Mouse (Mus musculus) stomach, postnatal 0 days (tissue): ENCODE data around the gene Olfr1324. TPM values are rescaled to one million over a fixed set of nuclear protein-coding genes. Genes with fewer than 3 reads are reported as not detected.
"Not testable (repeated sequence)": the region's sequence is repeated elsewhere in the genome, so short reads cannot be mapped to it uniquely, and the experiment has no call there.

Experiments used
- ATAC-seq: fragments of 200-750 bp; cut with Nextera tagmentation; 2 replicates; pipeline ENCODE4 v1.8.0; 2017; ENCODE audit not compliant: low FRiP score, low TSS enrichment
- DNase-seq: peaks from one replicate; pipeline ENCODE4 v3.0.0-alpha.2; 2016; ENCODE audit warnings: low spot score
- H3K27ac ChIP-seq: fragments of 300-500 bp; sonication (generic); replicated peaks from 2 replicates; pipeline ENCODE4 v1.5.1; 2014; ENCODE audit warnings: mild to moderate bottlenecking, control low read depth
- H3K27me3 ChIP-seq: fragments of 300-500 bp; sonication (generic); 2 replicates; pipeline ENCODE4 v1.6.1; 2014; ENCODE audit warnings: low read length; ENCODE audit not compliant: control insufficient read depth, insufficient read depth
- H3K36me3 ChIP-seq: fragments of 300-500 bp; sonication (generic); 2 replicates; pipeline ENCODE4 v1.6.1; 2014; ENCODE audit warnings: low read length, mixed read lengths; ENCODE audit not compliant: control insufficient read depth, insufficient read depth
- H3K4me1 ChIP-seq: fragments of 300-500 bp; sonication (generic); replicated peaks from 2 replicates; pipeline ENCODE4 v1.6.1; 2014; ENCODE audit warnings: antibody characterized with exemption; ENCODE audit not compliant: control insufficient read depth, insufficient read depth
- H3K4me2 ChIP-seq: fragments of 300-500 bp; sonication (generic); replicated peaks from 2 replicates; pipeline ENCODE4 v1.6.1; 2014; ENCODE audit warnings: low read depth, mild to moderate bottlenecking, control low read depth, moderate library complexity
- H3K4me3 ChIP-seq: fragments of 300-500 bp; sonication (generic); 2 replicates; pipeline ENCODE4 v1.5.1; 2014; ENCODE audit warnings: low read depth, low read length, control low read depth
- H3K9ac ChIP-seq: fragments of 300-500 bp; sonication (generic); 2 replicates; pipeline ENCODE4 v1.6.1; 2014; ENCODE audit warnings: mild to moderate bottlenecking, low read length, control low read depth, mixed read lengths
- H3K9me3 ChIP-seq: fragments of 300-500 bp; sonication (generic); 2 replicates; pipeline ENCODE4 v1.6.1; 2016; ENCODE audit warnings: low read length; ENCODE audit not compliant: control insufficient read depth
- CTCF ChIP-seq: IDR thresholded peaks from 2 replicates; pipeline ENCODE4 v1.5.1; 2016; ENCODE audit warnings: antibody characterized with exemption, low read depth, mild to moderate bottlenecking, moderate library complexity
- EP300 ChIP-seq: optimal IDR thresholded peaks from 2 replicates; pipeline ENCODE3; 2016; ENCODE audit warnings: antibody characterized with exemption
- WGBS: fragments of 180-500 bp; shearing (Covaris S2); extraction: QIAGEN DNeasy Blood & Tissue Kit; methylation state at CpG from one replicate; pipeline ENCODE4 v1.1.7; 2014; 5-methylcytosine and 5-hydroxymethylcytosine counted together
- polyA plus RNA-seq: library from polyadenylated mRNA; unstranded; fragments of >200 nt; fragmentation: Nextera tagmentation; extraction: Ambion mirVana; gene quantifications from 2 replicates; pipeline ENCODE4 v1.2.1, GENCODE M21; 2015

Gene Olfr1324
- polyA plus RNA-seq = not detected in 2 replicates

DNA sequence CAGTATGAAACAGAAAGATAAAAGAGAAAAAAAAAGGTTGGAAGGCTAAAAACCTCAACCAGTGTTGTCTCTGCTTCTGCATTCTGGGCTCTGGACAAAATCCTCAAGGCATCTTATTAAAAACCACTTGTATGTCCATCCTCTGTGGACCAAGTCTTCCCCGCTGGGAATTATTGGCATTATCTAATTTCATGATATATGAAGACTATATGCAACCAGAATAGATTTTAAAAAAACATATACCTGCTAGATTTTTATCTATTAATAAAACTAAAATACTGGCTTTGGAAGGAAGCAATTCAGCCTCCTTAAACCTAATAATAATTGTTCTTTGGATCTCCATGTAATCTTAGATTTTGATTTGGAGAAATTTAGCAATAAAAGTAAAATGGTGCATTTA lies at the start of gene Olfr1324:
Olfr1324 (minus strand) TSS at position 101 of the 400 bp plus-strand sequence.
- no peaks in the 10 kb centered on the region for H3K27me3 ChIP-seq
- H3K9ac ChIP-seq = no peak within 1 kb of the TSS
- H3K4me3 ChIP-seq = no peak within 1 kb of the TSS
- H3K4me2 ChIP-seq = no peak within 1 kb of the TSS
- TF ChIP-seq CTCF (no peak), EP300 (no peak)
- 91% methylated on average over 1 of the region's 1 CpGs for WGBS
- ATAC-seq = no peak
- no peak within 1 kb of the TSS for H3K27ac ChIP-seq
- no peak for DNase-seq
- no peaks in the 10 kb centered on the region for H3K4me1 ChIP-seq
- no peaks in the 10 kb centered on the region for H3K36me3 ChIP-seq
- no peaks in the 10 kb centered on the region for H3K9me3 ChIP-seq

DNA sequence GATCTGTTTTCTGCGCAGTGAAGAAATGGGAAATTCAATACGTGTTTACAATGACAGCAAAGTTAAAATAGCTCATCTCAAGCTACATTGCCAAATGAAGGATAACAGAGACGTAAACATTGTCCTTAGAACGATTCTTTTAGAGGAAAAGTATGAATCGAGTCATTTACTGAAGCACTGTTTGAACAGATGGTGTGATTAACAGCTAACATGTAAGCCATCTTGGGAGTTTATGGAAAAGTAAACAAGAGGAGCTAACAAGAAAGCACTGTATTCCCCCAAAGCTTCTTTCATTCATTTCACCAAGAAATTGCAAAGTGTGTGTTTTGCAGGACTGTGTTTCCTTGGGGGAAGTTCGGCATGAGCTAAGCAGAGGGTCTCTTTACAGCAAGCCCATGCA lies 42.0 kb upstream of the Olfr1324 start:
- H3K27ac ChIP-seq, H3K4me2 ChIP-seq, H3K4me3 ChIP-seq, H3K27me3 ChIP-seq, H3K9ac ChIP-seq, ATAC-seq, DNase-seq, H3K9me3 ChIP-seq, H3K36me3 ChIP-seq, H3K4me1 ChIP-seq: not testable (repeated sequence)
- WGBS = 58% methylated on average over 6 of the region's 6 CpGs

DNA sequence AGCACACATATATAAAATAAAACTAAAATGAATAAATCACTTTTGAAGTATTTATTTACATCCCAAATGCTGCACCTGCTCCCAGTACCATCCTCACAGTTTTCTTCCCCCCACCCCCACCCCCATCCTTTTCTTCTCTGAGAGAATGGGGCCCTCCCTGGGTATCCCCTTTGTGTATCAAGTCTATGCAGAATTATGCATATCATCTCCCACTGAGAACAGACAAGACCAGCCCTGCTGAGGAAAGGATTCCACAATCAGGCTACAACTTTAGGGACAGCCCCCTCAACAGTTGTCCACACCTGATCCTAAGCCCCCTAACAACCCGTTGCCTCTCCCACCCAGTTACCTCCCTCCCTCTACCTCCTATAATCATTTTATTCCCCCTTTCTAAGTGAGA lies 27.8 kb upstream of the Olfr1324 start:
- H3K4me2 ChIP-seq = no peak overlapping the region
- ATAC-seq = no peak
- WGBS = 56% methylated on average over 1 of the region's 1 CpGs
- no peaks in the 10 kb centered on the region for H3K36me3 ChIP-seq
- H3K4me1 ChIP-seq = no peaks in the 10 kb centered on the region
- TF ChIP-seq EP300 (no peak), CTCF (no peak)
- no peaks in the 10 kb centered on the region for H3K27me3 ChIP-seq
- no peak for DNase-seq
- H3K27ac ChIP-seq = no peak overlapping the region
- no peak overlapping the region for H3K9ac ChIP-seq
- H3K9me3 ChIP-seq = no peaks in the 10 kb centered on the region
- no peak overlapping the region for H3K4me3 ChIP-seq

DNA sequence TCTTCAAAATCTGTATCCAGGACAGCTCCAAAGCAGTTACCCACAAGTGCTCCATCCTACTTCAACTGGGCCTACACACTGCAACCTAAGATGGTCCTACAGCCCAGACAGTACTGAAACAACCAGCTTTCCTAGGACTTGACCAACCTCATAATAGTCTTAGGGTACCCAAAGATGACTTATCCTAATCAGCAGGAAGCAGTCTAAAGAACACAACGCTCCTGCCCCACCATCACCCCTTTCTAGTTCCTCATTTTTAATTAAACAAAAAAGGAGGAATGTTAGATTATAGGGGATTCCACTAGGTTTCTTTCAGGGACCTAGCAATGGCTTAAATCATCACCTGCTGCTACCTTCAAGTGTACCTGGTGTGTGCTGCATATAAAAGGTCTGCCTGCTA lies 15.1 kb upstream of the Olfr1324 start:
- H3K4me2 ChIP-seq = no peak overlapping the region
- H3K36me3 ChIP-seq = no peaks in the 10 kb centered on the region
- no peak overlapping the region for H3K9ac ChIP-seq
- H3K4me1 ChIP-seq = no peaks in the 10 kb centered on the region
- no peaks in the 10 kb centered on the region for H3K9me3 ChIP-seq
- H3K27me3 ChIP-seq = no peaks in the 10 kb centered on the region
- TF ChIP-seq CTCF (no peak), EP300 (no peak)
- ATAC-seq (no peak), DNase-seq (no peak)
- WGBS = 86% methylated on average over 1 of the region's 1 CpGs
- no peak overlapping the region for H3K4me3 ChIP-seq
- H3K27ac ChIP-seq = no peak overlapping the region

DNA sequence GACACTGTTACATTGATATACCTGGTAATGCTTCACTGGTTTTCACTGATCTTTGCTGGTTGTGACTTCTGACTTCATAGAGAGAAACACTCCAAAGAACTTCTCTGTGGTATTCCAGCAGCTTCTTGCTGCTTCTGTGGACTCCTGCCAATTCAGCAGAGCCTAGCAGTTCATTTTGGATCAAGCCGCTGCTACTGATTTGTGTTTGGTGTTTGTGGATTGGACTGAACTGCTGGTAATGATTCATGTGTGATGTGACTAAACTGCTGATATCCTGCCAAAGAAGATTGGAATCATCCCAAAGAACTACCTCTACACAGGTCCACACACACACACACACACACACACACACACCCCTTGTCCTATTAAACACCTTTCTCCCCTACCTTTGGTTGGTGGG lies 14.4 kb upstream of the Olfr1324 start:
- H3K27me3 ChIP-seq = no peaks in the 10 kb centered on the region
- H3K4me1 ChIP-seq = no peaks in the 10 kb centered on the region
- no peak overlapping the region for H3K4me2 ChIP-seq
- H3K4me3 ChIP-seq = no peak overlapping the region
- no peak for TF ChIP-seq EP300
- no peak for TF ChIP-seq CTCF
- ATAC-seq (no peak), DNase-seq (no peak)
- WGBS = 75% methylated on average over 1 of the region's 1 CpGs
- H3K9ac ChIP-seq = no peak overlapping the region
- H3K27ac ChIP-seq = no peak overlapping the region
- H3K9me3 ChIP-seq = no peaks in the 10 kb centered on the region
- H3K36me3 ChIP-seq = no peaks in the 10 kb centered on the region

DNA sequence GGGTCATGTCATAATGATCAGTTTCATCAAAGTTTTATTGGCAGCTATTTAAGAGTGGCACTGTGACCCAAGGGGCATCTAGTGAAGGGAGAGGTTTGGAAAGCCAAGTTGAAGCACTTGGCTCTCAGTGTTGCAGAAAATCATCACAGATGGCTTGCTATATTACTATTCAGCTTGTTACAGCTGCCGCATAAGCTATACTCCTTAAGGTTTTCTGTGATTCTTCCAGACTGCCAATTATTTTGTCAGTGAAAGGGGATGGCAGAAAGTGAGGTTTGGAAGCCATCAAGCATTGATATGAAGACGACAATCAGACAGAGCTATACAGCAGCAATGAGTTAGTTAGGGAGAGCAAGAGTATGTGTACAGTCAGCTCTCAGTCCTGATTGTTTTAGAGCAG lies 4.2 kb upstream of the Olfr1324 start:
- Histone ChIP-seq H3K4me3 (no peak overlapping the region), H3K4me1 (no peaks in the 10 kb centered on the region), H3K27me3 (no peaks in the 10 kb centered on the region), H3K9ac (no peak overlapping the region), H3K9me3 (no peaks in the 10 kb centered on the region), H3K4me2 (no peak overlapping the region), H3K36me3 (no peaks in the 10 kb centered on the region), H3K27ac (no peak overlapping the region)
- no peak for TF ChIP-seq CTCF
- TF ChIP-seq EP300 = no peak
- 72% methylated on average over 2 of the region's 2 CpGs for WGBS
- ATAC-seq = no peak
- DNase-seq = no peak
